Mouse (Mus musculus): Measurements from ENCODE around the gene Slc44a5.
A peak's percentile ranks its signal among the peaks of the same experiment; 100 is the strongest.
"Not testable (repeated sequence)": the region's sequence is repeated elsewhere in the genome, so short reads cannot be mapped to it uniquely, and the experiment has no call there.

The Slc44a5 gene

GRCm38 (mm10) chr3:153968549-153968948, 4.7 kb upstream of the Slc44a5 start:
- DNase-seq (ENCODE audit: low read depth, low spot score) = peak; percentile 76

- no peak for DNase-seq (ENCODE audit: low read depth, low spot score)
Measured at GRCm38 (mm10) chr3:153969451-153969850, 3.8 kb upstream of the Slc44a5 start.

GRCm38 (mm10) chr3:153973949-153974760, 919 bp downstream of the Slc44a5 start:
- no peak for DNase-seq (ENCODE audit: low read depth, low spot score)

- no peak for DNase-seq (ENCODE audit: low read depth, low spot score)
Measured at GRCm38 (mm10) chr3:153975060-153975459, 1.8 kb downstream of the Slc44a5 start.

GRCm38 (mm10) chr3:153975791-153976190, 2.6 kb downstream of the Slc44a5 start:
- DNase-seq (ENCODE audit: low read depth, low spot score) = no peak

GRCm38 (mm10) chr3:153980611-153981010, 7.4 kb downstream of the Slc44a5 start:
- DNase-seq (ENCODE audit: low read depth, low spot score) = no peak

GRCm38 (mm10) chr3:153984428-153985340, 11.4 kb downstream of the Slc44a5 start:
- DNase-seq (ENCODE audit: low read depth, low spot score) = no peak

- no peak for DNase-seq (ENCODE audit: low read depth, low spot score)
Measured at GRCm38 (mm10) chr3:153999797-154000528, 26.7 kb downstream of the Slc44a5 start.

GRCm38 (mm10) chr3:154001348-154001747, 28.1 kb downstream of the Slc44a5 start:
- no peak for DNase-seq (ENCODE audit: low read depth, low spot score)

GRCm38 (mm10) chr3:154046876-154047275, 73.6 kb downstream of the Slc44a5 start:
- no peak for DNase-seq (ENCODE audit: low read depth, low spot score)

- DNase-seq (ENCODE audit: low read depth, low spot score) = no peak
Measured at GRCm38 (mm10) chr3:154053331-154053730, 80.1 kb downstream of the Slc44a5 start.

GRCm38 (mm10) chr3:154057464-154057863, 84.2 kb downstream of the Slc44a5 start:
- no peak for DNase-seq (ENCODE audit: low read depth, low spot score)

- no peak for DNase-seq (ENCODE audit: low read depth, low spot score)
Measured at GRCm38 (mm10) chr3:154058200-154058599, 85.0 kb downstream of the Slc44a5 start.

GRCm38 (mm10) chr3:154071989-154072388, 98.8 kb downstream of the Slc44a5 start:
- not testable (repeated sequence) for DNase-seq (ENCODE audit: low read depth, low spot score)

- no peak for DNase-seq (ENCODE audit: low read depth, low spot score)
Measured at GRCm38 (mm10) chr3:154075749-154076148, 102.5 kb downstream of the Slc44a5 start.

- no peak for DNase-seq (ENCODE audit: low read depth, low spot score)
Measured at GRCm38 (mm10) chr3:154081687-154082086, 108.5 kb downstream of the Slc44a5 start.

- no peak for DNase-seq (ENCODE audit: low read depth, low spot score)
Measured at GRCm38 (mm10) chr3:154082241-154082640, 109.0 kb downstream of the Slc44a5 start.

- no peak for DNase-seq (ENCODE audit: low read depth, low spot score)
Measured at GRCm38 (mm10) chr3:154082961-154083360, 109.7 kb downstream of the Slc44a5 start.

GRCm38 (mm10) chr3:154089996-154090395, 116.8 kb downstream of the Slc44a5 start:
- DNase-seq (ENCODE audit: low read depth, low spot score) = no peak

GRCm38 (mm10) chr3:154091468-154092338, 118.5 kb downstream of the Slc44a5 start:
- no peak for DNase-seq (ENCODE audit: low read depth, low spot score)

GRCm38 (mm10) chr3:154092466-154092865, 119.2 kb downstream of the Slc44a5 start:
- DNase-seq (ENCODE audit: low read depth, low spot score) = no peak
